Mouse (Mus musculus): ENCODE data around the gene Rbp4. TPM values are rescaled to one million over a fixed set of nuclear protein-coding genes. Genes with fewer than 3 reads are reported as not detected.

Gene Rbp4
- polyA plus RNA-seq, 1 experiment from 2014 or later, result 7,568 TPM

- DNase-seq (peak; percentile 68), ATAC-seq (peak; percentile 88)
- H3K36me3 ChIP-seq (replicated peaks; ENCODE audit: insufficient read depth, low read length), result no peaks in the 10 kb centered on the region
- H3K4me2 ChIP-seq (ENCODE audit: low read depth, low read length), result peak within 1 kb of the TSS; percentile 62
- no peaks in the 10 kb centered on the region for H3K9me3 ChIP-seq (ENCODE audit: low read length)
- H3K9ac ChIP-seq (replicated peaks), result peak within 1 kb of the TSS; percentile 44
- WGBS (ENCODE audit: insufficient replicate concordance), result 1% methylated on average over 77 of the region's 77 CpGs
- H3K27me3 ChIP-seq (ENCODE audit: insufficient read depth, low read length), result peaks cover 18% of the 10 kb centered on the region
- H3K27ac ChIP-seq (ENCODE audit: low read depth), result peak within 1 kb of the TSS; percentile 55; the same call in 1 of the 2 replicates
- H3K4me3 ChIP-seq (ENCODE audit: low read depth, low read length), result peak within 1 kb of the TSS; percentile 47
- TF ChIP-seq EP300 (IDR thresholded peaks at IDR 0.05; ENCODE audit: low read depth), result no peak
- no peak for TF ChIP-seq CTCF (IDR thresholded peaks at IDR 0.05; ENCODE audit: low read depth)
- H3K4me1 ChIP-seq (ENCODE audit: insufficient read depth), result peaks cover 3% of the 10 kb centered on the region; the same call in 1 of the 2 replicates
Observed at GRCm38 (mm10) chr19:38096858-38097758, 28.0 kb downstream of the Rbp4 start, which contains the start of gene Ffar4. Ffar4 (plus strand) TSS chr19:38097071.

GRCm38 (mm10) chr19:38096231-38096630 is 28.9 kb downstream of the Rbp4 start:
- TF ChIP-seq CTCF (IDR thresholded peaks at IDR 0.05; ENCODE audit: low read depth), result no peak
- TF ChIP-seq EP300 (IDR thresholded peaks at IDR 0.05; ENCODE audit: low read depth), result no peak
- Histone ChIP-seq H3K27ac (ENCODE audit: low read depth) (no peak overlapping the region), H3K4me2 (ENCODE audit: low read depth, low read length) (peak overlapping the region; percentile 62), H3K4me3 (ENCODE audit: low read depth, low read length) (no peak overlapping the region), H3K9ac (replicated peaks) (no peak overlapping the region), H3K27me3 (ENCODE audit: insufficient read depth, low read length) (peaks cover 18% of the 10 kb centered on the region), H3K9me3 (ENCODE audit: low read length) (no peaks in the 10 kb centered on the region), H3K36me3 (replicated peaks; ENCODE audit: insufficient read depth, low read length) (no peaks in the 10 kb centered on the region), H3K4me1 (ENCODE audit: insufficient read depth) (peaks cover 3% of the 10 kb centered on the region; the same call in 1 of the 2 replicates)
- DNase-seq (no peak), ATAC-seq (no peak)
- 22% methylated on average over 4 of the region's 4 CpGs for WGBS (ENCODE audit: insufficient replicate concordance)

GRCm38 (mm10) chr19:38091512-38091985 is 33.5 kb downstream of the Rbp4 start:
- peak overlapping the region; percentile 16; the same call in 1 of the 2 replicates for H3K27ac ChIP-seq (ENCODE audit: low read depth)
- peaks cover 10% of the 10 kb centered on the region for H3K4me1 ChIP-seq (ENCODE audit: insufficient read depth)
- H3K27me3 ChIP-seq (ENCODE audit: insufficient read depth, low read length), result no peaks in the 10 kb centered on the region
- DNase-seq (peak; percentile 46), ATAC-seq (peak; percentile 65)
- H3K9me3 ChIP-seq (ENCODE audit: low read length), result no peaks in the 10 kb centered on the region
- no peak overlapping the region for H3K9ac ChIP-seq (replicated peaks)
- no peak overlapping the region for H3K4me2 ChIP-seq (ENCODE audit: low read depth, low read length)
- no peak for TF ChIP-seq EP300 (IDR thresholded peaks at IDR 0.05; ENCODE audit: low read depth)
- TF ChIP-seq CTCF (IDR thresholded peaks at IDR 0.05; ENCODE audit: low read depth), result no peak
- H3K4me3 ChIP-seq (ENCODE audit: low read depth, low read length), result no peak overlapping the region
- H3K36me3 ChIP-seq (replicated peaks; ENCODE audit: insufficient read depth, low read length), result no peaks in the 10 kb centered on the region
- 51% methylated on average over 4 of the region's 4 CpGs for WGBS (ENCODE audit: insufficient replicate concordance)

- peak; percentile 70 for ATAC-seq
- Histone ChIP-seq H3K4me3 (ENCODE audit: low read depth, low read length) (no peak overlapping the region), H3K27ac (ENCODE audit: low read depth) (peak overlapping the region; percentile 66), H3K36me3 (replicated peaks; ENCODE audit: insufficient read depth, low read length) (no peaks in the 10 kb centered on the region), H3K4me2 (ENCODE audit: low read depth, low read length) (no peak overlapping the region), H3K9me3 (ENCODE audit: low read length) (no peaks in the 10 kb centered on the region), H3K27me3 (ENCODE audit: insufficient read depth, low read length) (no peaks in the 10 kb centered on the region), H3K9ac (replicated peaks) (no peak overlapping the region), H3K4me1 (ENCODE audit: insufficient read depth) (peaks cover 10% of the 10 kb centered on the region)
- WGBS (ENCODE audit: insufficient replicate concordance), result 73% methylated on average over 8 of the region's 8 CpGs
- DNase-seq, result peak; percentile 69
- TF ChIP-seq EP300 (IDR thresholded peaks at IDR 0.05; ENCODE audit: low read depth), result no peak
- TF ChIP-seq CTCF (IDR thresholded peaks at IDR 0.05; ENCODE audit: low read depth), result no peak
Observed at GRCm38 (mm10) chr19:38089358-38089757, 35.7 kb downstream of the Rbp4 start.

GRCm38 (mm10) chr19:38086948-38087551 is 38.0 kb downstream of the Rbp4 start:
- Histone ChIP-seq H3K27me3 (ENCODE audit: insufficient read depth, low read length) (no peaks in the 10 kb centered on the region), H3K9ac (replicated peaks) (no peak overlapping the region), H3K4me2 (ENCODE audit: low read depth, low read length) (peak overlapping the region; percentile 32), H3K9me3 (ENCODE audit: low read length) (no peaks in the 10 kb centered on the region), H3K4me1 (ENCODE audit: insufficient read depth) (peaks cover 12% of the 10 kb centered on the region), H3K4me3 (ENCODE audit: low read depth, low read length) (no peak overlapping the region), H3K36me3 (replicated peaks; ENCODE audit: insufficient read depth, low read length) (no peaks in the 10 kb centered on the region), H3K27ac (ENCODE audit: low read depth) (peak overlapping the region; percentile 17)
- 35% methylated on average over 11 of the region's 11 CpGs for WGBS (ENCODE audit: insufficient replicate concordance)
- TF ChIP-seq CTCF (IDR thresholded peaks at IDR 0.05; ENCODE audit: low read depth) (peak; percentile 70), EP300 (IDR thresholded peaks at IDR 0.05; ENCODE audit: low read depth) (no peak)
- DNase-seq (peak; percentile 70), ATAC-seq (peak; percentile 87)

GRCm38 (mm10) chr19:38085841-38086240 is 39.2 kb downstream of the Rbp4 start:
- H3K4me3 ChIP-seq (ENCODE audit: low read depth, low read length), result no peak overlapping the region
- ATAC-seq, result no peak
- H3K9me3 ChIP-seq (ENCODE audit: low read length), result no peaks in the 10 kb centered on the region
- DNase-seq, result no peak
- H3K36me3 ChIP-seq (replicated peaks; ENCODE audit: insufficient read depth, low read length), result no peaks in the 10 kb centered on the region
- H3K4me1 ChIP-seq (ENCODE audit: insufficient read depth), result peaks cover 12% of the 10 kb centered on the region
- no peak overlapping the region for H3K27ac ChIP-seq (ENCODE audit: low read depth)
- H3K4me2 ChIP-seq (ENCODE audit: low read depth, low read length), result no peak overlapping the region
- no peaks in the 10 kb centered on the region for H3K27me3 ChIP-seq (ENCODE audit: insufficient read depth, low read length)
- TF ChIP-seq CTCF (IDR thresholded peaks at IDR 0.05; ENCODE audit: low read depth), result no peak
- no peak for TF ChIP-seq EP300 (IDR thresholded peaks at IDR 0.05; ENCODE audit: low read depth)
- no peak overlapping the region for H3K9ac ChIP-seq (replicated peaks)
- WGBS (ENCODE audit: insufficient replicate concordance), result 81% methylated on average over 4 of the region's 4 CpGs

Measured in liver, postnatal 0 days (tissue).